Mouse (Mus musculus): ENCODE measurements around the gene Glo1. TPM values are rescaled to one million over a fixed set of nuclear protein-coding genes. Genes with fewer than 3 reads are reported as not detected.
A peak's percentile ranks its signal among the peaks of the same experiment; 100 is the strongest.

The Glo1 gene
- polyA plus RNA-seq, 1 experiment from 2014 or later: 161 TPM

DNA sequence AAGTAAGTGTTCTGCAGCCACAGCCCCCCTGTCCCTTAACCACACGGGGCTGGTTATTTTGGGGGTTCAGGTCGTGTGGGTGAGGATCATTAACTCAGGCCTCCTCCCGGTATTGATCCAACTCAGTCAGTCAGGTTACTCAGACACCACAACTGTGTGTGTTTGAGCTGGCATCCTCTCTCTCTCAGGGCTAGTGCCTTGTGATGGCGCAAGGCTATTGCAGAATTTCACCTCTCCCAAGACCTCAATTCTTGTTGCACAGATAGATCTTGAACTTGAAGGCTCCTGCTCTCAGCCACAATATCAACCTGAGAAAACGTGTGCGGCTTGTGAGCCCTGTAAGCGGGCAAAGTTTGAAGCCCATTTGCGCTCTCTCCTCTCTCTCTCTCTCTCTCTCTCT, 35.5 kb upstream of the Glo1 start:
- Histone ChIP-seq H3K36me3 (ENCODE audit: insufficient read depth, low read length) (no peaks in the 10 kb centered on the region), H3K4me1 (ENCODE audit: insufficient read depth, low read depth, low read length) (no peaks in the 10 kb centered on the region), H3K4me2 (replicated peaks; ENCODE audit: low read depth, low read length) (no peak overlapping the region), H3K27ac (ENCODE audit: low read length) (no peak overlapping the region), H3K27me3 (replicated peaks; ENCODE audit: insufficient read depth, low read length) (no peaks in the 10 kb centered on the region), H3K9ac (replicated peaks; ENCODE audit: low read depth) (no peak overlapping the region), H3K9me3 (ENCODE audit: low read length) (0 out of 2 replicates have a peak, but pooled peaks cover 2% of the 10 kb centered on the region), H3K4me3 (ENCODE audit: low read depth, low read length) (no peak overlapping the region)
- 67% methylated on average over 8 of the region's 8 CpGs for WGBS
- TF ChIP-seq EP300 (IDR thresholded peaks at IDR 0.05): no peak
- TF ChIP-seq CTCF (IDR thresholded peaks at IDR 0.05): no peak
- ATAC-seq (no peak), DNase-seq (ENCODE audit: low spot score) (no peak)

DNA sequence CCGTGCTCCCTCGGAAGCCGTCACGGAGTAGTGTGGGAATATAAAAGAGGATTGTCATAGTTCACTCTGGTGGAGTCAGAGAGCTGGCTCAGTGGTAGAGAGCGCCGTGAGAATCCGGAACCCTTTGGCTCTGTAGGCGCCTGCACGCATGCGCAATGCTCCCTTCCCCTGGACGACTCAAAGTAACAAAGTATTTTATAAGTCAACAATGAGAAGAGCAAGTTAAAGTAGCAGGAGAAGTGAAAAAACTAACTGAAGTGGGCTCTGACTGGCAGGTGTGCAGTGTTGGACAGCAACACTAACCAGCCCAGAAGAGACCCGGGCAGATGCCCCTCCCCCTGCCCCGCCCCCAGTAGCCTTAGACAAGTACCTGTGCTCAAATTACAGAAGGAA, 31.5 kb upstream of the Glo1 start:
- H3K9ac ChIP-seq (replicated peaks; ENCODE audit: low read depth): peak overlapping the region; percentile 3; the same call in 1 of the 2 replicates
- 16% methylated on average over 13 of the region's 13 CpGs for WGBS
- no peaks in the 10 kb centered on the region for H3K36me3 ChIP-seq (ENCODE audit: insufficient read depth, low read length)
- no peaks in the 10 kb centered on the region for H3K4me1 ChIP-seq (ENCODE audit: insufficient read depth, low read depth, low read length)
- peak overlapping the region; percentile 47 for H3K27ac ChIP-seq (ENCODE audit: low read length)
- H3K4me2 ChIP-seq (replicated peaks; ENCODE audit: low read depth, low read length): peak overlapping the region; percentile 50
- peak overlapping the region; percentile 22 for H3K4me3 ChIP-seq (ENCODE audit: low read depth, low read length)
- H3K9me3 ChIP-seq (ENCODE audit: low read length): no peaks in the 10 kb centered on the region
- peak; percentile 96 for DNase-seq (ENCODE audit: low spot score)
- TF ChIP-seq CTCF (IDR thresholded peaks at IDR 0.05) (no peak), EP300 (IDR thresholded peaks at IDR 0.05) (peak; percentile 47; the same call in 1 of the 2 replicates)
- peak; percentile 98 for ATAC-seq
- no peaks in the 10 kb centered on the region for H3K27me3 ChIP-seq (replicated peaks; ENCODE audit: insufficient read depth, low read length)

DNA sequence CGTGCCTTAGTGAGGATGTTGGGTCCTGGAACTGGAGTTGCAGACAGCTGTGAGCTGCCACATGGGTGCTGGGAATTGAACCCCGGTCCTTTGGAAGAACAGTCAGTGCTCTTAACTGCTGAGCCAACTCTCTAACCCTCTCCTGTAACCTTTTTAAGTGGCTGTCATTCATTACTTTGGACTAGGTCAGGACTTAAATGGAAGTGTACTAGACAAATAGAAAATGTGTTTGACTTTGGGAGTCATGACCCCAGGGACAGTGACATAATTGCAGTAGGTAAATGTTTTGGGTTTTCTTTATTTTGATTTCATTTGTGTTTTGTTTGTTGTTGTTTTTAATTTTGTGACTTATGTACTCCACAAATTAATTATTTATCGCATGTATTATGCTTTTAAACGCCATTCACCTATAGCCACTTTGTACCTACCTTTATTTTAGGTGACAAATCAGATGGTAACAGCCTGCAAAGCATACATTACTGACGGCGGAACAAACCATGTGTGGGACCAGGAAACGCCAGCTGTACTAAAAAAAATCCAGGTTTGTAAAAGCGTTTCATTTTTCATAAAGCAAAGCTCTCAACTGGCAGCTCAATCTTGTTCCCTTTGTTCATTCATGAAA, 31.0 kb upstream of the Glo1 start:
- H3K9ac ChIP-seq (replicated peaks; ENCODE audit: low read depth): peak overlapping the region; percentile 3; the same call in 1 of the 2 replicates
- peak overlapping the region; percentile 50 for H3K4me2 ChIP-seq (replicated peaks; ENCODE audit: low read depth, low read length)
- DNase-seq (ENCODE audit: low spot score): peak; percentile 6
- H3K27me3 ChIP-seq (replicated peaks; ENCODE audit: insufficient read depth, low read length): no peaks in the 10 kb centered on the region
- H3K4me1 ChIP-seq (ENCODE audit: insufficient read depth, low read depth, low read length): no peaks in the 10 kb centered on the region
- H3K9me3 ChIP-seq (ENCODE audit: low read length): no peaks in the 10 kb centered on the region
- H3K4me3 ChIP-seq (ENCODE audit: low read depth, low read length): peak overlapping the region; percentile 22
- no peak for TF ChIP-seq EP300 (IDR thresholded peaks at IDR 0.05)
- no peak for TF ChIP-seq CTCF (IDR thresholded peaks at IDR 0.05)
- peak; percentile 40 for ATAC-seq
- no peaks in the 10 kb centered on the region for H3K36me3 ChIP-seq (ENCODE audit: insufficient read depth, low read length)
- H3K27ac ChIP-seq (ENCODE audit: low read length): peak overlapping the region; percentile 47
- 42% methylated on average over 8 of the region's 8 CpGs for WGBS

DNA sequence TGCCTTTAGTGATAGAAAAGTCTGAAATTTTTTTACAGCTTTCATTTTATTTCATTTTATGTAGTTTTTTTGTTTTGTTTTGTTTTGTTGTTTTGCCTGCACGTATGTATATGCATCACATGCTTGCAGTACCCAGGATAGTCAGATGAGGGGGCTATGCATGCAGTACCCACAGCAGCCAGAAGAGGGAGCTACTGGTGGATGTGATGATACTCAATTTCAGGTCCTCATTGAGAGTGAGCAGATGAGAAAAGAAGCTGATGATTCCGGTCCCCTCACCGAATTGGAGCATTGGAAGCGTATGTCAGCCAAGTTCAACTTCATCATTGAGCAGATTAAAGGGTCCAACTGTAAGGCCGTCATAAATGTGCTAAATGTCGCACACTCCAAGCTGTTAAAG, 26.3 kb upstream of the Glo1 start:
- ATAC-seq: no peak
- 94% methylated on average over 6 of the region's 6 CpGs for WGBS
- Histone ChIP-seq H3K36me3 (ENCODE audit: insufficient read depth, low read length) (no peaks in the 10 kb centered on the region), H3K4me2 (replicated peaks; ENCODE audit: low read depth, low read length) (no peak overlapping the region), H3K27ac (ENCODE audit: low read length) (no peak overlapping the region), H3K4me1 (ENCODE audit: insufficient read depth, low read depth, low read length) (no peaks in the 10 kb centered on the region), H3K4me3 (ENCODE audit: low read depth, low read length) (no peak overlapping the region), H3K27me3 (replicated peaks; ENCODE audit: insufficient read depth, low read length) (no peaks in the 10 kb centered on the region), H3K9ac (replicated peaks; ENCODE audit: low read depth) (no peak overlapping the region), H3K9me3 (ENCODE audit: low read length) (no peaks in the 10 kb centered on the region)
- no peak for DNase-seq (ENCODE audit: low spot score)
- no peak for TF ChIP-seq EP300 (IDR thresholded peaks at IDR 0.05)
- TF ChIP-seq CTCF (IDR thresholded peaks at IDR 0.05): peak; percentile 57

DNA sequence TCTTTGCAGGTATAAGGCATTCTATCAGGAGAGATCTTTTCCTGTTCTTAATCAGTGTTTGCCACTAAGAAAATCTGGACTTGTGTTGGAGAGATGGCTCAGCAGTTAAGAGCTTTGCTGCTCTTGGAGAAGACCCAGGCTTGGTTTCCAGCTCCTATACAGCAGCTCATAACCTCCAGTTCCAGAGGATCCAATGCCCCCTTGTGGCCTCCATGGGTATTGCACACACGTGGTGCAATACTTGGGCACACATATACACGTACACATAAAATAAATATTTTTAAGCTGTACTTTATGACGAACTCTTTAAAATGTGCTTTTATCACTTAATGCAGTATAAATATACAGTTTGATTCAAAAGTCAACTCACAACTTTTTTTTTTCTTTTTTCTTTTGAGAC, 22.1 kb upstream of the Glo1 start:
- TF ChIP-seq EP300 (IDR thresholded peaks at IDR 0.05) (no peak), CTCF (IDR thresholded peaks at IDR 0.05) (peak; percentile 37)
- no peak for DNase-seq (ENCODE audit: low spot score)
- Histone ChIP-seq H3K36me3 (ENCODE audit: insufficient read depth, low read length) (no peaks in the 10 kb centered on the region), H3K4me1 (ENCODE audit: insufficient read depth, low read depth, low read length) (no peaks in the 10 kb centered on the region), H3K4me2 (replicated peaks; ENCODE audit: low read depth, low read length) (no peak overlapping the region), H3K9ac (replicated peaks; ENCODE audit: low read depth) (no peak overlapping the region), H3K4me3 (ENCODE audit: low read depth, low read length) (no peak overlapping the region), H3K9me3 (ENCODE audit: low read length) (no peaks in the 10 kb centered on the region), H3K27ac (ENCODE audit: low read length) (no peak overlapping the region), H3K27me3 (replicated peaks; ENCODE audit: insufficient read depth, low read length) (no peaks in the 10 kb centered on the region)
- WGBS: 92% methylated on average over 3 of the region's 3 CpGs
- ATAC-seq: no peak

DNA sequence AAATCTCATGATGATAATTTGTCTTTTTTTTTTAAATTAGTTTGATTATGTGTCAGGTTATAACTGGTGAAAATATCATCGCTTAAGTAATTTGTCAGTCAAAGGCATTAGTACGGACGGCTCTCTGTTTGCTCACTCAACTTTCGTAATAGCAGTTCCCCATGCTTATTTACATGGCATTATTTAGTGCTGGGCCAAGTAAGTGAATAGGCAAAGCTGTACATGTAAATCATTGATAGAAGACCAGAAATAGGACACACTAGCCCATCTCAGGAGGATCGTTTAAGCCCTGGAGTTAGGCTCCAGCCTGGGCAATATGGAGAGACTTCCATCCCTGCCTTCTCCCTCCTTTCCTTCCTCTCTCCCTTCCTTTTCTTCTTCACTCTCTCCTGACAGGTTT, 14.2 kb upstream of the Glo1 start:
- ATAC-seq (no peak), DNase-seq (ENCODE audit: low spot score) (no peak)
- no peak for TF ChIP-seq CTCF (IDR thresholded peaks at IDR 0.05)
- TF ChIP-seq EP300 (IDR thresholded peaks at IDR 0.05): no peak
- H3K9ac ChIP-seq (replicated peaks; ENCODE audit: low read depth): no peak overlapping the region
- no peaks in the 10 kb centered on the region for H3K9me3 ChIP-seq (ENCODE audit: low read length)
- no peaks in the 10 kb centered on the region for H3K27me3 ChIP-seq (replicated peaks; ENCODE audit: insufficient read depth, low read length)
- no peaks in the 10 kb centered on the region for H3K36me3 ChIP-seq (ENCODE audit: insufficient read depth, low read length)
- no peak overlapping the region for H3K27ac ChIP-seq (ENCODE audit: low read length)
- WGBS: 74% methylated on average over 5 of the region's 5 CpGs
- no peak overlapping the region for H3K4me2 ChIP-seq (replicated peaks; ENCODE audit: low read depth, low read length)
- no peaks in the 10 kb centered on the region for H3K4me1 ChIP-seq (ENCODE audit: insufficient read depth, low read depth, low read length)
- no peak overlapping the region for H3K4me3 ChIP-seq (ENCODE audit: low read depth, low read length)
